ENCODE assay signal across 11 mouse cellular contexts in the genomic region with DNA sequence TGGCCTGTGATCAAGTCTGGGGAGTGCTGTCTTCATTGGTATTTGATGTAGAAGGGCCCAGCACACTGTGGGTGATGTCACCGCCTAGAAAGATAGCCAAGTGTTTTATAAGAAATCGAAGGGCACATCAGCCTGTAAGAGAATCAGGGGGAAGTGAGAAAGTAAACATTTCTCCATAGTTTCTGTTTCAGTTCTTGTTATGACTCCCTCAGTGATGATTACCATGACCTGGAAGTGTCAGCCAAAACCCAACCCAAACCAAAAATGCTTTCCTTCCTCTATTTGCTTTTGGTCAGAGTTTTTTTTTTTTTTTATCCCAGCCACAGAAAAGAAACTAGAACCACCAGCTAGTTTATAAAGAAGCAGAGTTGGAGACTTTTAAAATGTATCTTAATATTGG.
DNase-seq lines count a peak whose midpoint lies in the region; ATAC-seq lines count a peak whose summit lies in the region.
"Had no signal": no experiment of that assay in that cellular context is flagged by ENCODE, and none has a peak within 500 bp of the region (broad histone marks: within the 10 kb centered on the region; RNA-seq: fewer than 3 reads in every experiment).

No protein-coding gene starts in this region.

- no peak overlapping the region for H3K27ac ChIP-seq in forebrain, embryonic 15.5 days (replicated peaks)
- H3K27ac ChIP-seq: embryonic facial prominence, embryonic 12.5 days; lung, embryonic 15.5 days had no signal

- H3K4me3 ChIP-seq in forebrain, embryonic 15.5 days: no peak overlapping the region
- H3K4me3 ChIP-seq: embryonic facial prominence, embryonic 12.5 days; lung, embryonic 15.5 days had no signal

- H3K27me3 ChIP-seq in splenic B cell, adult 2 months (ENCODE audit: control insufficient read depth, insufficient read depth, low read length, poor library complexity, severe bottlenecking): no peaks in the 10 kb centered on the region
- no peaks in the 10 kb centered on the region for H3K27me3 ChIP-seq in forebrain, embryonic 15.5 days
- H3K27me3 ChIP-seq: embryonic facial prominence, embryonic 12.5 days; lung, embryonic 15.5 days had no signal

- H3K4me1 ChIP-seq in forebrain, embryonic 15.5 days: peaks cover 14% of the 10 kb centered on the region
- H3K4me1 ChIP-seq: embryonic facial prominence, embryonic 12.5 days; lung, embryonic 15.5 days had no signal

- H3K36me3 ChIP-seq in splenic B cell, adult 2 months (ENCODE audit: control insufficient read depth, insufficient read depth, low read length, poor library complexity, severe bottlenecking): no peaks in the 10 kb centered on the region; the same call in 1 of the 2 replicates
- no peaks in the 10 kb centered on the region for H3K36me3 ChIP-seq in forebrain, embryonic 15.5 days
- H3K36me3 ChIP-seq: embryonic facial prominence, embryonic 12.5 days; lung, embryonic 15.5 days had no signal

- no peaks in the 10 kb centered on the region for H3K9me3 ChIP-seq in forebrain, embryonic 15.5 days
- H3K9me3 ChIP-seq: embryonic facial prominence, embryonic 12.5 days; lung, embryonic 15.5 days had no signal

- peak; percentile 14 for DNase-seq in gastrocnemius, postnatal 25 days
- DNase-seq in gastrocnemius, postnatal 10 days: no peak
- DNase-seq in urinary bladder, postnatal 14 days (ENCODE audit: low spot score): peak; percentile 9
- DNase-seq in urinary bladder, postnatal 10 days (ENCODE audit: low spot score): no peak
- peak; percentile 29 to 67 for DNase-seq in lung, adult 18-20 months
- peak; percentile 12 for DNase-seq in splenic B cell, adult 2 months (ENCODE audit: low read depth, low spot score)
- no peak for DNase-seq in cerebellum, adult 18-20 months

- no peak for ATAC-seq in forebrain, embryonic 15.5 days (replicated peaks)
- ATAC-seq: hindbrain, embryonic 16.5 days had no signal

- no peak overlapping the region for H3K9ac ChIP-seq in forebrain, embryonic 15.5 days (replicated peaks)
- H3K9ac ChIP-seq: embryonic facial prominence, embryonic 12.5 days; lung, embryonic 15.5 days had no signal

- WGBS in forebrain, embryonic 15.5 days: 94% methylated on average over 2 of the region's 2 CpGs

- no peak overlapping the region for H3K4me2 ChIP-seq in forebrain, embryonic 15.5 days (replicated peaks)
- H3K4me2 ChIP-seq: embryonic facial prominence, embryonic 12.5 days; lung, embryonic 15.5 days had no signal

Comparison
In these comparisons a context has a peak if more than half of its experiments do, and no peak if none do; other contexts are left out.
1. DNase-seq: peak in gastrocnemius, postnatal 25 days (single experiment), urinary bladder, postnatal 14 days (single experiment), lung, adult 18-20 months (2 of 2) and splenic B cell, adult 2 months (single experiment); none in gastrocnemius, postnatal 10 days (single experiment), urinary bladder, postnatal 10 days (single experiment) and cerebellum, adult 18-20 months (0 of 2).